Mouse (Mus musculus) embryonic facial prominence, embryonic 12.5 days (tissue): ENCODE results near the gene Dennd1a. TPM values are rescaled to one million over a fixed set of nuclear protein-coding genes. Genes with fewer than 3 reads are reported as not detected.

Source experiments
- ATAC-seq: fragments of 200-750 bp; cut with Nextera tagmentation; 2 replicates; pipeline ENCODE4 v1.8.0; 2017; ENCODE audit not compliant: insufficient number of reproducible peaks, insufficient read depth, low FRiP score, low TSS enrichment
- H3K27ac ChIP-seq: fragments of 300-500 bp; sonication (generic); 2 replicates; pipeline ENCODE4 v1.5.1; 2016; ENCODE audit warnings: mild to moderate bottlenecking
- H3K27me3 ChIP-seq: fragments of 300-500 bp; sonication (generic); 2 replicates; pipeline ENCODE4 v1.6.1; 2016; ENCODE audit warnings: mild to moderate bottlenecking, moderate library complexity
- H3K36me3 ChIP-seq: fragments of 300-500 bp; sonication (generic); 2 replicates; pipeline ENCODE4 v1.6.1; 2016; ENCODE audit warnings: mild to moderate bottlenecking
- H3K4me1 ChIP-seq: fragments of 300-500 bp; sonication (generic); 2 replicates; pipeline ENCODE4 v1.6.1; 2016
- H3K4me2 ChIP-seq: fragments of 300-500 bp; sonication (generic); replicated peaks from 2 replicates; pipeline ENCODE4 v1.6.1; 2016; ENCODE audit warnings: mild to moderate bottlenecking, moderate library complexity
- H3K4me3 ChIP-seq: fragments of 300-500 bp; sonication (generic); 2 replicates; pipeline ENCODE4 v1.5.1; 2016; ENCODE audit warnings: mild to moderate bottlenecking
- H3K9ac ChIP-seq: fragments of 300-500 bp; sonication (generic); 2 replicates; pipeline ENCODE4 v1.6.1; 2016; ENCODE audit warnings: mild to moderate bottlenecking, moderate library complexity
- H3K9me3 ChIP-seq: fragments of 300-500 bp; sonication (generic); 2 replicates; pipeline ENCODE4 v1.6.1; 2016; ENCODE audit warnings: mild to moderate bottlenecking, moderate library complexity
- WGBS: fragments of 180-500 bp; shearing (Covaris S2); methylation state at CpG from one replicate; pipeline ENCODE4 v1.1.7; 2016; 5-methylcytosine and 5-hydroxymethylcytosine counted together
- polyA plus RNA-seq: library from polyadenylated mRNA; unstranded; fragments of >200 nt; fragmentation: Nextera tagmentation; extraction: Ambion mirVana; gene quantifications from 2 replicates; pipeline ENCODE4 v1.2.1, GENCODE M21; 2016

The Dennd1a gene
- 17.9 and 21.4 TPM in 2 replicates for polyA plus RNA-seq

GRCm38 (mm10) chr2:38286733-38287551 is at the start of gene Dennd1a:
TSS of gene Dennd1a (minus strand) at chr2:38287390.
- no peaks in the 10 kb centered on the region for H3K27me3 ChIP-seq
- ATAC-seq = peak; percentile 95
- WGBS = under 1% methylated on average over 77 of the region's 81 CpGs

GRCm38 (mm10) chr2:38336606-38337005 is 49.4 kb upstream of the Dennd1a start:
- Histone ChIP-seq H3K27me3 (peaks cover 84% of the 10 kb centered on the region), H3K4me1 (peaks cover 13% of the 10 kb centered on the region), H3K9me3 (no peaks in the 10 kb centered on the region), H3K36me3 (no peaks in the 10 kb centered on the region), H3K4me3 (peak overlapping the region; percentile 6; the same call in 1 of the 2 replicates), H3K27ac (no peak overlapping the region), H3K4me2 (peak overlapping the region; percentile 25), H3K9ac (no peak overlapping the region)
- 2% methylated on average over 17 of the region's 17 CpGs for WGBS
- no peak for ATAC-seq

More at GRCm38 (mm10) chr2:38286733-38287551, at the start of gene Dennd1a:
- H3K27ac ChIP-seq = peak within 1 kb of the TSS; percentile 84
- peak within 1 kb of the TSS; percentile 72 for H3K4me3 ChIP-seq
- H3K36me3 ChIP-seq = no peaks in the 10 kb centered on the region
- H3K9me3 ChIP-seq = no peaks in the 10 kb centered on the region
- H3K9ac ChIP-seq = peak within 1 kb of the TSS; percentile 88
- peaks cover 9% of the 10 kb centered on the region for H3K4me1 ChIP-seq
- H3K4me2 ChIP-seq = peak within 1 kb of the TSS; percentile 81

- H3K4me2 ChIP-seq = no peak overlapping the region
- no peak for ATAC-seq
- H3K4me3 ChIP-seq = no peak overlapping the region
- H3K9ac ChIP-seq = no peak overlapping the region
- peaks cover 7% of the 10 kb centered on the region for H3K4me1 ChIP-seq
- no peaks in the 10 kb centered on the region for H3K9me3 ChIP-seq
- H3K27me3 ChIP-seq = peaks cover 57% of the 10 kb centered on the region
- no peaks in the 10 kb centered on the region for H3K36me3 ChIP-seq
- WGBS = 42% methylated on average over 7 of the region's 7 CpGs
- H3K27ac ChIP-seq = no peak overlapping the region
Observed at GRCm38 (mm10) chr2:38333586-38334119, 46.5 kb upstream of the Dennd1a start.

GRCm38 (mm10) chr2:38326671-38327070 is 39.5 kb upstream of the Dennd1a start:
- no peaks in the 10 kb centered on the region for H3K9me3 ChIP-seq
- H3K4me2 ChIP-seq = no peak overlapping the region
- H3K27me3 ChIP-seq = peaks cover 5% of the 10 kb centered on the region; the same call in 1 of the 2 replicates
- no peaks in the 10 kb centered on the region for H3K36me3 ChIP-seq
- 76% methylated on average over 1 of the region's 1 CpGs for WGBS
- no peak overlapping the region for H3K27ac ChIP-seq
- H3K9ac ChIP-seq = no peak overlapping the region
- H3K4me1 ChIP-seq = no peaks in the 10 kb centered on the region
- no peak overlapping the region for H3K4me3 ChIP-seq
- no peak for ATAC-seq

- ATAC-seq = no peak
- H3K9me3 ChIP-seq = no peaks in the 10 kb centered on the region
- no peak overlapping the region for H3K4me2 ChIP-seq
- no peaks in the 10 kb centered on the region for H3K4me1 ChIP-seq
- 64% methylated on average over 8 of the region's 8 CpGs for WGBS
- H3K27me3 ChIP-seq = 0 out of 2 replicates have a peak, but pooled peaks cover 2% of the 10 kb centered on the region
- H3K4me3 ChIP-seq = no peak overlapping the region
- no peak overlapping the region for H3K9ac ChIP-seq
- no peaks in the 10 kb centered on the region for H3K36me3 ChIP-seq
- H3K27ac ChIP-seq = no peak overlapping the region
Observed at GRCm38 (mm10) chr2:38323380-38323779, 36.2 kb upstream of the Dennd1a start.

GRCm38 (mm10) chr2:38320911-38321310 is 33.7 kb upstream of the Dennd1a start:
- Histone ChIP-seq H3K27me3 (0 out of 2 replicates have a peak, but pooled peaks cover 2% of the 10 kb centered on the region), H3K4me3 (no peak overlapping the region), H3K4me2 (no peak overlapping the region), H3K36me3 (no peaks in the 10 kb centered on the region), H3K4me1 (no peaks in the 10 kb centered on the region), H3K27ac (no peak overlapping the region), H3K9me3 (no peaks in the 10 kb centered on the region), H3K9ac (no peak overlapping the region)
- 48% methylated on average over 4 of the region's 4 CpGs for WGBS
- no peak for ATAC-seq

GRCm38 (mm10) chr2:38319086-38319485 is 31.9 kb upstream of the Dennd1a start:
- Histone ChIP-seq H3K27ac (no peak overlapping the region), H3K4me3 (no peak overlapping the region), H3K4me2 (no peak overlapping the region), H3K4me1 (no peaks in the 10 kb centered on the region), H3K9me3 (no peaks in the 10 kb centered on the region), H3K9ac (no peak overlapping the region), H3K27me3 (0 out of 2 replicates have a peak, but pooled peaks cover 2% of the 10 kb centered on the region), H3K36me3 (no peaks in the 10 kb centered on the region)
- ATAC-seq = no peak
- WGBS = 86% methylated on average over 11 of the region's 11 CpGs

GRCm38 (mm10) chr2:38313399-38313798 is 26.2 kb upstream of the Dennd1a start:
- H3K27ac ChIP-seq = no peak overlapping the region
- ATAC-seq = no peak
- H3K27me3 ChIP-seq = peaks cover 6% of the 10 kb centered on the region; the same call in 1 of the 2 replicates
- H3K4me2 ChIP-seq = no peak overlapping the region
- no peaks in the 10 kb centered on the region for H3K36me3 ChIP-seq
- 57% methylated on average over 3 of the region's 3 CpGs for WGBS
- H3K4me1 ChIP-seq = no peaks in the 10 kb centered on the region
- H3K9me3 ChIP-seq = no peaks in the 10 kb centered on the region
- H3K4me3 ChIP-seq = no peak overlapping the region
- H3K9ac ChIP-seq = no peak overlapping the region

GRCm38 (mm10) chr2:38312921-38313320 is 25.7 kb upstream of the Dennd1a start:
- Histone ChIP-seq H3K9me3 (no peaks in the 10 kb centered on the region), H3K4me1 (no peaks in the 10 kb centered on the region), H3K36me3 (no peaks in the 10 kb centered on the region), H3K4me3 (no peak overlapping the region), H3K9ac (no peak overlapping the region), H3K4me2 (no peak overlapping the region), H3K27me3 (peaks cover 6% of the 10 kb centered on the region; the same call in 1 of the 2 replicates), H3K27ac (no peak overlapping the region)
- ATAC-seq = no peak
- 25% methylated on average over 3 of the region's 3 CpGs for WGBS

GRCm38 (mm10) chr2:38305152-38305551 is 18.0 kb upstream of the Dennd1a start:
- 87% methylated on average over 1 of the region's 1 CpGs for WGBS
- Histone ChIP-seq H3K9me3 (no peaks in the 10 kb centered on the region), H3K27me3 (no peaks in the 10 kb centered on the region)

GRCm38 (mm10) chr2:38300941-38301340 is 13.8 kb upstream of the Dennd1a start:
- 84% methylated on average over 2 of the region's 2 CpGs for WGBS

More at GRCm38 (mm10) chr2:38305152-38305551, 18.0 kb upstream of the Dennd1a start:
- no peaks in the 10 kb centered on the region for H3K4me1 ChIP-seq
- no peak overlapping the region for H3K9ac ChIP-seq
- no peak overlapping the region for H3K27ac ChIP-seq
- no peak overlapping the region for H3K4me2 ChIP-seq
- ATAC-seq = no peak
- no peak overlapping the region for H3K4me3 ChIP-seq
- H3K36me3 ChIP-seq = no peaks in the 10 kb centered on the region

GRCm38 (mm10) chr2:38295939-38296338 is 8.7 kb upstream of the Dennd1a start:
- Histone ChIP-seq H3K36me3 (no peaks in the 10 kb centered on the region), H3K4me2 (no peak overlapping the region), H3K27ac (no peak overlapping the region), H3K9ac (no peak overlapping the region), H3K4me1 (no peaks in the 10 kb centered on the region), H3K27me3 (no peaks in the 10 kb centered on the region), H3K4me3 (no peak overlapping the region), H3K9me3 (no peaks in the 10 kb centered on the region)
- ATAC-seq = no peak
- 90% methylated on average over 4 of the region's 4 CpGs for WGBS

More at GRCm38 (mm10) chr2:38300941-38301340, 13.8 kb upstream of the Dennd1a start:
- ATAC-seq = no peak
- no peak overlapping the region for H3K4me2 ChIP-seq
- no peaks in the 10 kb centered on the region for H3K4me1 ChIP-seq
- H3K27me3 ChIP-seq = no peaks in the 10 kb centered on the region
- H3K4me3 ChIP-seq = no peak overlapping the region
- no peaks in the 10 kb centered on the region for H3K9me3 ChIP-seq
- no peak overlapping the region for H3K27ac ChIP-seq
- H3K36me3 ChIP-seq = no peaks in the 10 kb centered on the region
- H3K9ac ChIP-seq = no peak overlapping the region
